Mouse (Mus musculus) cerebellum, adult 2 months (tissue): ENCODE data around the gene Krtap19-5. TPM values are rescaled to one million over a fixed set of nuclear protein-coding genes. Genes with fewer than 3 reads are reported as not detected.

Source experiments
- DNase-seq, 2 experiments: peaks; one replicate each; pipeline ENCODE4 v3.0.0; 2021
- H3K27ac ChIP-seq: fragments of 200-500 bp; 2 replicates; pipeline ENCODE4 v1.5.1; 2012; ENCODE audit warnings: low read length, control low read depth, inconsistent platforms; ENCODE audit not compliant: insufficient read depth
- H3K27me3 ChIP-seq: fragments of 200-500 bp; 2 replicates; pipeline ENCODE4 v1.6.1; 2012; ENCODE audit warnings: inconsistent platforms, mild to moderate bottlenecking, low read length, moderate library complexity; ENCODE audit not compliant: control insufficient read depth, insufficient read depth
- H3K4me1 ChIP-seq: fragments of 200-500 bp; 2 replicates; pipeline ENCODE4 v1.6.1; 2011; ENCODE audit warnings: low read length; ENCODE audit not compliant: control insufficient read depth, insufficient read depth
- H3K4me3 ChIP-seq: fragments of 200-500 bp; replicated peaks from 2 replicates; pipeline ENCODE3; 2011; ENCODE audit warnings: mild to moderate bottlenecking, low read depth, low read length, control low read depth; ENCODE audit not compliant: insufficient read depth
- CTCF ChIP-seq: fragments of 200-500 bp; IDR thresholded peaks from 2 replicates; pipeline ENCODE4 v1.5.1; 2011; ENCODE audit warnings: low read depth, mild to moderate bottlenecking, control low read depth, low read length, moderate library complexity, borderline replicate concordance; ENCODE audit not compliant: insufficient read depth
- POLR2A ChIP-seq: fragments of 200-500 bp; IDR thresholded peaks from 2 replicates; pipeline ENCODE4 v1.6.1; 2011; ENCODE audit warnings: low read length, control low read depth, borderline replicate concordance; ENCODE audit not compliant: insufficient read depth
- WGBS: fragments of 180-500 bp; shearing (Covaris S2); methylation state at CpG from one replicate; pipeline ENCODE4 v1.1.7; 2018; 5-methylcytosine and 5-hydroxymethylcytosine counted together
- polyA plus RNA-seq: library from polyadenylated mRNA; depleted of rRNA; stranded (reverse); fragments of >200 nt; gene quantifications from 2 replicates; pipeline ENCODE4 v1.2.3, GENCODE M21; 2012; rRNA removed

Krtap19-5 gene
- polyA plus RNA-seq, 1 experiment, result not detected

DNA sequence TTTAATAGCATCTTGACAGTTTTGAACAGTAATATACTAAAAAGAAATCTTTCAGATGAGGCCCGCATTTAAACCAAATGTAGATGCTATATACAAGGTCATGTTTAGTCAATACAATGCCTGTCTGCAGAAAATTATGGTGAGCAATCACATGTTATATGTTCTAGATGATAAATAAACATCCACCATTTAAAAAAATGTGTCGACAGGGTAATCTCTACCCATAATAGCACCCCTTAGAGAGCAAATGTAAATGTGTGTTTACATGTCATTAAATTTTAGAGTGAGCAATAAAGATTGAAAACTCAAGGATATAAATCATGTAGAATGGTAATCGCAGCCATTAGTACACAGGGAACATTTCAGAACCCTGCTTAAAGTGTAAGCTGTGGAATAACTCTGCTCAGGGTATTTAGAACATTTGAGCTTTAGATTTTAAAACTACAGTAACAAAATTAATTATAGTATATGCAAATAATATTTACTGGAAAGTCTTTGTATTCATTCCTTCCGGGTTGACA is 31.3 kb downstream of the Krtap19-5 start:
- WGBS, result 94% methylated on average over 4 of the region's 4 CpGs
- Histone ChIP-seq H3K27me3 (no peaks in the 10 kb centered on the region), H3K27ac (no peak overlapping the region), H3K4me3 (no peak overlapping the region), H3K4me1 (no peaks in the 10 kb centered on the region)
- TF ChIP-seq CTCF, result no peak
- TF ChIP-seq POLR2A, result no peak
- no peak for DNase-seq

DNA sequence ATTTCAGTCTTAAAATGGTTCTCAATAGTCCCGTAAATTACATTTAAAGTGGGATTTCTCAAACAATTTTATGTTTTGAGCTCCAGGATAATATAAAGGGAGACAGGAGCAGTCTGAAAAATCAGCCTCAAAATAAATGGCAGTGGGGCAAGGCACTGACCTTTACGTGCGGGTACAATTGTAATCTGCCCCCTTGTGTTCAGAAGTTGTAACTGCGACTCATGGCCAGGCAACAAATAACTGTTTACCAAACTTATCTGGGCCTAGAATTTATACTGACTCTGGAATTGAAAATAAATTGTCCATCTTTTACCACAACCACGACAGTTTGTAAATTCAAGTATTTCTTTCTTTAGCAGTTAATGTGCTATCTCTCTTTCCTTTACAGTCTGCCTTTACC is 44.8 kb downstream of the Krtap19-5 start:
- WGBS, result 11% methylated on average over 5 of the region's 5 CpGs
- no peak overlapping the region for H3K4me3 ChIP-seq
- DNase-seq, result peak; percentile 5 to 11
- H3K27me3 ChIP-seq, result no peaks in the 10 kb centered on the region
- no peaks in the 10 kb centered on the region for H3K4me1 ChIP-seq
- no peak overlapping the region for H3K27ac ChIP-seq
- peak; percentile 56 for TF ChIP-seq CTCF
- no peak for TF ChIP-seq POLR2A

DNA sequence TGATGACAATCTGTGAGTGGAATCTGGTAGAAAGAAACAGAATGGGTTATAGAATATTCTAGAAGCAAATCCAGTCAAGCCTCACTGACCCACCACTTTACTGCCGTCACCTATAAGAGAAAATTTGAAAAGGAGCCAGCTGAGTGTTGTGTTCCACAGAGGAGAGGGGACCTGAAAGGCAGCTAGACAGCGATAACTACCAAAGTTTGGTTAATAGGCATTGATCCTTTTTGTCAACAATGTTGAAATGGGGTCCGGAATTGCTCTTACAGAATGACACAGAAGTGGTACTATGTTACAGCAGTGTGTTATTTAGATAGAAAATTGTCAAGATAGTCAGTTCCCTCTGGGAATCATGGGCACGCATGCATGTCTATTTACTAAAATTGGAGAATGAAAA is 47.7 kb downstream of the Krtap19-5 start:
- Histone ChIP-seq H3K4me3 (no peak overlapping the region), H3K27ac (no peak overlapping the region), H3K27me3 (no peaks in the 10 kb centered on the region), H3K4me1 (no peaks in the 10 kb centered on the region)
- DNase-seq, result no peak
- TF ChIP-seq POLR2A (no peak), CTCF (no peak)
- 89% methylated on average over 4 of the region's 4 CpGs for WGBS

DNA sequence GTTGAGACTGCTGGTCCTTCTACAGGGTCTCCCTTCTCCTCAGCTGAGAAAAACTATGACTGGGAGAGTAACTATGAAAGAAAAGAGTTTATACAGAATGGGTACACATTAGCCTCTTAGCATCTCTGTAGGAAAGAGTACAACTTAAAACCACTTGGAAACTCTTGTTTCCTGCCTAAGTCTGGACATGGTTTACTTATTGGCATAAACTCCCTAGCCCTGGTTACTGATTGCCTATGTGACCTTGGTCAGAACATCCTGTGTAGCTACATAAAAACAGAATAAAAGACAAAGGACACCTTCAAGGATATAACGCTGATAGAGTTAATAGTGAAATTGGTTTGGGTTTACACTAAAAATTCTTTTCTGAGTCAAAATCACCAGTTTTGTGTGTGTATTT is 48.9 kb downstream of the Krtap19-5 start:
- H3K4me3 ChIP-seq, result no peak overlapping the region
- no peaks in the 10 kb centered on the region for H3K4me1 ChIP-seq
- 95% methylated on average over 1 of the region's 1 CpGs for WGBS
- no peak for DNase-seq
- no peak overlapping the region for H3K27ac ChIP-seq
- TF ChIP-seq CTCF, result no peak
- TF ChIP-seq POLR2A, result no peak
- no peaks in the 10 kb centered on the region for H3K27me3 ChIP-seq

Other genes with a start within 250 kb of the Krtap19-5 start
- gene Krtap26-1, start 248.7 kb downstream of the Krtap19-5 start, polyA plus RNA-seq, result not detected in 2 replicates
- not detected in 2 replicates for gene Krtap27-1, start 224.8 kb downstream of the Krtap19-5 start, polyA plus RNA-seq
- not detected in 2 replicates for gene 2310061N02Rik, start 188.5 kb downstream of the Krtap19-5 start, polyA plus RNA-seq
- gene Krtap13-1, start 167.6 kb downstream of the Krtap19-5 start, polyA plus RNA-seq, result not detected in 2 replicates
- gene Krtap13, start 144.8 kb downstream of the Krtap19-5 start, polyA plus RNA-seq, result not detected in 2 replicates
- not detected in 2 replicates for gene 2310034C09Rik, start 137.6 kb downstream of the Krtap19-5 start, polyA plus RNA-seq
- not detected in 2 replicates for gene 2310057N15Rik, start 122.3 kb downstream of the Krtap19-5 start, polyA plus RNA-seq
- gene Gm5965, start 118.6 kb downstream of the Krtap19-5 start, polyA plus RNA-seq, result not detected in 2 replicates
- not detected in 2 replicates for gene Gm20741, start 84.2 kb downstream of the Krtap19-5 start, polyA plus RNA-seq
- not detected in 2 replicates for gene Krtap15, start 76.2 kb downstream of the Krtap19-5 start, polyA plus RNA-seq
- not detected in 2 replicates for gene Krtap14, start 70.3 kb downstream of the Krtap19-5 start, polyA plus RNA-seq
- not detected in 2 replicates for gene Krtap19-1, start 27.0 kb downstream of the Krtap19-5 start, polyA plus RNA-seq
- gene Krtap19-2, start 22.2 kb downstream of the Krtap19-5 start, polyA plus RNA-seq, result not detected in 2 replicates
- not detected in 2 replicates for gene Krtap19-3, start 18.4 kb downstream of the Krtap19-5 start, polyA plus RNA-seq
- not detected in 2 replicates for gene Krtap19-4, start 11.4 kb downstream of the Krtap19-5 start, polyA plus RNA-seq
- not detected in 2 replicates for gene Krtap19-9b, start 35.8 kb upstream of the Krtap19-5 start, polyA plus RNA-seq
- not detected in 2 replicates for gene Krtap16-3, start 66.4 kb upstream of the Krtap19-5 start, polyA plus RNA-seq
- not detected in 2 replicates for gene Krtap22-2, start 114.3 kb upstream of the Krtap19-5 start, polyA plus RNA-seq
- not detected in 2 replicates for gene Gm10229, start 118.8 kb upstream of the Krtap19-5 start, polyA plus RNA-seq
- gene Krtap6-1, start 135.2 kb upstream of the Krtap19-5 start, polyA plus RNA-seq, result not detected in 2 replicates
- not detected in 2 replicates for gene Gm10228, start 145.0 kb upstream of the Krtap19-5 start, polyA plus RNA-seq
- not detected in 2 replicates for gene Krtap6-5, start 151.4 kb upstream of the Krtap19-5 start, polyA plus RNA-seq
- not detected in 2 replicates for gene 1110025L11Rik, start 167.5 kb upstream of the Krtap19-5 start, polyA plus RNA-seq
- not detected in 2 replicates for gene Krtap6-3, start 187.6 kb upstream of the Krtap19-5 start, polyA plus RNA-seq
- not detected in 2 replicates for gene Gm6358, start 244.4 kb upstream of the Krtap19-5 start, polyA plus RNA-seq